Mouse (Mus musculus): ENCODE measurements around the gene Myom1.

Gene Myom1

DNA sequence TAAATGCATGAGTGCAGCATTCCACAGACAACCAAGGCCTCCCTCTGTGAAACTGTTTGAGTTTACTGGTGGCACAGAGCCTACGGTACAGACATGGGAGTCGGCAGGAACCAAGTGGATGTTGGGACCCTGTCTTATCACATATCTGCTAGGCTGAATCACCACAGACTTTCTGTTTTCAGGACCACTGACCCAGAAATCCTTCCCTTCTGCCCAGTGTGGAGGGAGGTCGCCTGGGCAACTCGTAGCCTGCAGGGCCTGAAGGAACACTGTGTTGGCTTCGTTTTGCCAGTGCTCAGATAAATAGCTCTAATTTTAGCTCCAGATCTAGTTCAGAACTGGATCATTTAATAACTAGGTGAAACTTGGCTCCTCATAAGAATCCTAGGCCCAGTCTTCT is 12.5 kb downstream of the Myom1 start:
- DNase-seq (ENCODE audit: low read depth, low spot score): no peak

DNA sequence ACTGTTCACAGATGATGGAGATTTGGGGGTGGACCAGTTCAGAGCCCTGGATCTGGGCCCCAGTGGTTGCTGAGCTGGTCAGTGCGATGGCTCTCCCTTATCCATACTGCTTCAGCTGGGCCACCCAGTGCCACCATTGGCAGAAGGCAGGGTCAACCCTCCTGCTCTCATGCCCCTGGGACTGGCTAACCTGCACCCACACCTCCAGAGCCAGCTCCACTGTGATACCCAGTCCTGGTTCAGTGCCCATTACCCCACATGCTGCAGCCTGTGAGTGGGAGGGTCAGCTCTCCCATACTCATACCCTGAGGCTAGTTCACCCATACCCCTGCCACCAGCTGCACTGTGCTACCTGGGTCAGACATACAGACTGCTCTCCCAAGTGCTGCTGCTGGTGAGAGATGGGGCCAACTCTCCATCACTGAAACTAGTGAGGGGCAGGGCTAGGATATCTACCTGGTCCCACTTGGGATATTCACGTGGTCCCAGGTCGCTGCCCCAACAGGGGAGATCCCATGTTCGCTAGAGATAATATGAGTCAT is 15.1 kb downstream of the Myom1 start:
- no peak for DNase-seq (ENCODE audit: low read depth, low spot score)

DNA sequence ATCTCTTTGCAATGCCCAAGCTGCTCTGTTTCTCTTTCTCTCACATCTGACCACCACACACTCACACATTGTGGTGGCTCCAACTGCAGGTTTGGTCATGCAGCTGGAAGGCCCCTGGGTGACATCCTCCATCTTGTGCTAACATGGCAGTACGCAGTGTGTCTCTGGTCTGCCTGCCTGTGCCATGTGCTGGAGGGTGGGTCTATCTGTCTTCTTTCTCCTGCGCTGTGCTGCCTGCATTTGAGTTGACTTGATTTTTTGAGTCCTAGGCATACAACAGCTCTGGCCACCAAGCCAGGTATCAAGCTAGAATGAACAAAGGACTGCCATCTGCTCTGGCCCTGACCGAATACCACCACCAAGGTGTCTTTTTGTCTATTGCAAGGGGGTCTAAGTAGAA is 15.7 kb downstream of the Myom1 start:
- no peak for DNase-seq (ENCODE audit: low read depth, low spot score)

DNA sequence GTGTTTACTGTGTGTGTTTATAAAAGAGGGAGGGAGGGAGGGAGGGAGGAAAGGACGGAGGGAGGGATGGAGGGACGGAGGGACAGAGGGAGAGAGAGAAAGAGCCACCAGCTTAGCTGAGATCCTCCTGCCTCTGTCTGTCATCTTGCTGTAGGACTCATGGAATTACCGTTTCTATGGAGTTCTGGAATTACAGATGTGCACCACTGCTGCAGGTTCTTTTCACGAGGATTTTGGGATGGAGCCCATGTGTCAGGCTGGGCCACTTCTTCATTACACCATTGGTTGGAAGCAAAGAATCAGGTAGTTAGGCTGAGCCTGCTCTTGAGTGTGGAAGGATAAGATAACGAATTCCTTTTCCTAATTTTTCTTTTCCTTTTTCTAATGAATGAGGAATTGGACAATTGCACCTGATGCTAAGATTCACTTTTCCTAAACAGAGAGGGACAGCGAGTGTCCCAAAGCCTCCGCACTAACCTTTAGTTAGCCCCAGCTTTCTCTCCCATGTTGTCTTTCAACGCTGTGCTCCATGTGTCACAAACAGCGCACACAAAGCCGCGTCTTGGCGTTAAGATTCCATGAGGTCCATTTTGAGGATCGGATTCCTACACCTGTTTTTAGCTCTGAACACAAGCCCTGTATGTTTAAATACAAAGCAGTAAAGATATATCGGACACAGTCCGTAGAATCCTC is 16.3 kb downstream of the Myom1 start:
- no peak for DNase-seq (ENCODE audit: low read depth, low spot score)

DNA sequence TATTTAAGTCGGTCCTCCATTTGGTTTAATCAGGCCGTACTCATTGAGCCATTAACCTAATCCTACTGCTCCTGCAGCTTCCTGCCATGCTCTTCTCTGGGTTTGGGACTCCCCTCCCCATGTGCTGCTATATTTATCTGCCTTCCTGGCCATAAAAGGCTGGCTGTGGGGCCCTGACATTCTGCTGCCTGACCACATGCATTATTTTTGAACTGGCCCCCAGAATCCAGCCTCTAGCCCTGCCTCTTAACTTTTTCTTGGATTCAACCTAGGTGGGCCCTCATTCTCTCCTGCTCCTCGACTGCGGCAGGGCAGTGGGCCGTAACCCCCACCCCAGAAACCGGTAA is 16.8 kb downstream of the Myom1 start:
- no peak for DNase-seq (ENCODE audit: low read depth, low spot score)

DNA sequence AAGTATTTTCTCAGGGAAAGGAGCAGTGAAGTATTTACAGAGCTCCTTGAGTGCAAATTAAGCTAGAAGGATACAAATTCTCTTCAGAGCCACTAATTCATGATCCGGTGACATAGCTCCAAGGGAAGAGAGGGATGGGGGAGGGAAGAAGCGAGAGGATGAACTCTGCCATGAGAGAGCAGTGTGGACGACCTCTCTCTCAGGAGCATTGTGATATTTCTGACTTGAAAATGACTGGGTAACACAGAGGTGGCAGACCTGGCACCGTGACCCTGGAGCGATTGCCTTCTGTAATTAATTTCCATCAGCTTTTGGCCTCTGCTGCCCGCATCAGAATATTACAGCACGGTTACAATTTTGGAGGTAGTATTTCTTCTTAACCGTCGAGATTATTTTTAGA is 17.4 kb downstream of the Myom1 start:
- no peak for DNase-seq (ENCODE audit: low read depth, low spot score)

DNA sequence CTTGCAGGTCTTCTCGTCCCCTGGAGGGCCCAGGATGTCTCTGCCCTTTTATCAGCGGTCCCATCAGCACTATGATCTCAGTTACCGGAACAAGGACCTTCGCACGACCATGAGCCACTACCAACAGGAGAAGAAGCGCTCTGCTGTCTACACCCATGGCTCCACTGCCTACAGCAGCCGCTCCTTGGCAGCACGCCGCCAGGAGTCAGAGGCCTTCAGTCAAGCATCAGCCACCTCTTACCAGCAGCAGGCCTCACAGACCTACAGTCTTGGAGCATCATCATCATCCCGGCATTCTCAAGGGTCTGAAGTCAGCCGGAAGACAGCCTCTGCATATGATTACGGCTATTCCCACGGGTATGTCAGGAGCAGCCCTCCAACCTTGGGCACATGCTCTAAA is 20.4 kb downstream of the Myom1 start:
- no peak for DNase-seq (ENCODE audit: low read depth, low spot score)

DNA sequence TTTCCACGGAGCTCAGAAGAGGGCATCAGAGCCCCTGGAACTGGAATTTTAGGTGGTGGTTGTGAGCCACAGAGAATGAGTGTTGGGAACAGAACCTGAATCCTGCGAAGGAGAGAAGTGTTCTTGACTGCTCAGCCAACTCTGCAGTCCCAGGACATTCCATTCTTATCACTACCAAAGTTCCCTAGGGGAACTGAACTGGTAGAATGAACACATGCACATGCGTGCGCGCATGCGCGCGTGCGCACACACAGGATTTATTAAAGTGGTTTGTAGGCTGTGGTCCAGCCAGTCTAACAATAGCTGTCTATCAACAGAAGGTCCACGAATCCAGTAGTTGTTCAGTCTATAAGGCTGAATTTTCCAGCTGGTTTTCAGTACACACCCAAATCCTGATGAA is 21.6 kb downstream of the Myom1 start:
- no peak for DNase-seq (ENCODE audit: low read depth, low spot score)

DNA sequence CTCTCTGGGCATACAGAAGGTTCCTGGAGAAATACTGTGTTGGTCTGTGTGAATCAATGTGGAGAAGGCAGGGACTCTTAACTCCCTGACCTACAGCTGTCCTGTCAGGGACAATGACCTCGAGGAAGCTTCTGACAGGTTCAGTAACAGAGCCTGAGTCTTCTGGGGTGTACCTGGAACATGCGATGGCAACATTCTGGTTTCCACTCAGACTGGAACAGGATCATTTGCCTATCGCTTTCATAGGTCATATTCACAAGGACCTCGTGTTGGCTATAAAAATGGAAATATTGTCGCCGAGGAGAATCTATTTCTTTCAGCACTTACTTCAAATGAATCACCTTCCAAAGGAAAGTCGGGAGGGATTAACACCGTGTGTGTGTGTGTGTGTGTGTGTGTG is 23.5 kb downstream of the Myom1 start:
- no peak for DNase-seq (ENCODE audit: low read depth, low spot score)

DNA sequence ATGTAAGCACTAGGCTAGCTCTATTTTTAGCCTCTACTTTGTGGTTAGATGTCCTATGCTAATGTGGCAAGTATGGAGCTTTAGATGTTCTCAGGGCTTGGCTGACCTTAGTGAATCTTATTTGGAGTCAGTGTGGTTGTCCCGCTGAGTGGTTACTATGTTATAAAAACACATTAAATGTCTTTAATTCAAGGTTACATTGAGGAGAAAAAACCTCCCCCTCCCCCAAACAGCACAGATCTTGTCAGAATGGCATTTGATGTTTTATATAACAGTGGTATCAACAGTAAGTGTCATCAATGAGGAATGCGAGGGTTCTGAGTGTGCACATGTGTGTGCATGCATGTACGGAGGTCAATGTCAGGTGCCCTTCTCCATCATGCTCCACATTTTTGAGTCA is 24.8 kb downstream of the Myom1 start:
- DNase-seq (ENCODE audit: low read depth, low spot score): no peak

DNA sequence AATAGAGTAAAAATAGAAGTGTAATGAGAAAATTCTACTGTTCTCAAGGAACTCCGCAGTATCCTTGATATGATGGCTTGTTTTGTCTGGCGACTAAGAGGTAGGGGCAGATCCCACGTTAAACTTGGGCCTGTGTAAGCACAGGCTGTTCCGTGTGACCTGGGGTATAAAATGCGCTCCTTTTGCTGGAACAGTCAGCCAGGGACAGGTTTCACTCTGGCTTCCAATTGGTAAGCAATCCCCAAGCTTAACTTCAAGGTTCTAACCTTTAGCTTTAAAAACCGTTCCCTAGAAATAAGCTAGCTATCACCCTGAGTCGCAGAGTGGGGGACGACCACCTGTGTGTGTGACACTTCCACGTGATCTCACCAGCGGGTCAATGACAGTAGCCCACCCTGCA is 30.3 kb downstream of the Myom1 start:
- DNase-seq (ENCODE audit: low read depth, low spot score): no peak

DNA sequence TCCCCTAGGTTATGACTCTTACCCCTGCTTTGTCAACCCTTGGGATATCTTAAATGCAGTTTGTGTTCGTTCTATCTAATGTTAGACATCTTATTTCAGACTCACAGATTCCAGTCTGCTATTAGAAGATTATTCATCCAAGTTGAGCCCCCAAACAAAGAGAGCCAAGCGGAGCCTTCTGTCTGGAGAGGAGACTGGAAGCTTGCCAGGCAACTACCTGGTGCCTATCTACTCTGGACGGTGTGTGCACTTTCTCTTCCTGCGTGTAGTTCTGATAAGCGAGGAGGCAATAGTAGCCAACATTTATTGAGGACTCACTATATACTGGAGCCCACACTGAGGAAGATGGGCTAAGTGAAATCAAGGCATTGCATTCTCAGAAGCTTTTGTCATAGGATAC is 32.0 kb downstream of the Myom1 start:
- DNase-seq (ENCODE audit: low read depth, low spot score): no peak

DNA sequence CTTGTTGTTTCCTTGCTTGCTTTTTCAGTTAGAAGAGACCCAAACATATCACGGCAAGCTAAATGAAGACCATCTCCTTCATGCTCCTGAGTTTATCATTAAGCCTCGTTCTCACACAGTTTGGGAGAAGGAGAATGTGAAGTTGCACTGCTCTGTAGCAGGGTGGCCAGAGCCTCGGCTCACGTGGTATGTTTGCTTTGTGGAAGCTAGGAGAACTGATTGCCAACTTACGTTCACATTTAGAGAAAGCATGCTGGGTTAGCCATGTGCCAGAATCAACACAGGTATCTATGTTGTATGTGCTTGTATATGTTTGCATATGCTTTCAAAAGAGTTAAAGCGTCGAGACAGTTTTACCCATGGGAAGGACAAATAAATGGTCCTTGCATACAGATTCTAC is 34.8 kb downstream of the Myom1 start:
- no peak for DNase-seq (ENCODE audit: low read depth, low spot score)

DNA sequence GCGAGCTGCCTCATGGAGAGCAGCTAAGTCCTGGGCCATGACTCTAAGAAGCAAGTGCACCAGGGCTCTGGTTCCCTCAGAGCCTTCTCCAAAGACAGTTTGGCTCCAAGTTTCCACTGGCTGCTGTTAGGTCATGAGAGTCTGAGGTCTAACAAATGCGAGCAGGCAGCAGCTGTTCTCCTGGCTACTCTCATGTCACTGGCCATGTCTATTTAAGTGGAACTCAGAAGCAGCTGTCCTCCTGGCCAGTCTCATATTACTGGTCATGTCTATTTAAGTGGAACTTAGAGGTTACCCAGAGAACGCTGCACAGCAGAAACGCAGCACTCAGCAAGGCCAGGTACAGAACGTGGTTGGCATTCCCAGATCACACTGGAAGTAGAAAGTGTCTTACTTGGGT is 36.4 kb downstream of the Myom1 start:
- DNase-seq (ENCODE audit: low read depth, low spot score): no peak

DNA sequence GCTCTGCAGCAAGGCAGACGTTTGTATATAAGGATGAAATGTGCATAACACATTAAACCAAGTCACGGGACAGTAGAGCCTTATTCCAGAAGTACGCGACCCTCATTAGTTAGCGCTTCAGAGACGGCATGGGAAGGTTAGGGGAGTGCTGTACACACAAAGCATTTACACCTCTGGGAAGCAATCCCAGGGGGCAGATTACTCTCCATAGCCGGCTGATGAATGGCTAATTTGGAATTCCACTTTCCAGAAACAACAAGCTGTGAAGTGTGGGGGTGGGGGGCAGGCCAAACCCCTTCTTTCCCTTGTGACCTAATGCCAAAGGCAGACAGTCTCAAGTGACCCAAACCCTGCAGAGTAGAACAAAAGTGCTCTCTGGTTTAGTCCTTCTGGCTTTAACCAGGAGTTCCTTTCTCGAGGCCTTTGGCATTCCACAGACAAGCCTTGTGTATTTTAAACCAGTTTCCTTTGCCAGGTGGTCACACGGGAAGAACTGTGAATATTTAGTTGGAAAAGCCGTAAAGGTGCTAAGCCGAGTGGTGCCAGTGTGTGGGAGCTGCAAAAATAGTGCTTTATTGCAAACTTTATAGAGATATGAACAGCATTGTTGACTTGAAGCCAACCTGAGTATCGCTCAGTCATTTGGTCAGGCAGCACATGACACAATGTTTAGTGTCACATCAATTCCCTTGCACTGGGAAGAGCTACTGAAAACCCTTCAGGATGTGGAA is 37.6 kb downstream of the Myom1 start:
- DNase-seq (ENCODE audit: low read depth, low spot score): peak; percentile 79

DNA sequence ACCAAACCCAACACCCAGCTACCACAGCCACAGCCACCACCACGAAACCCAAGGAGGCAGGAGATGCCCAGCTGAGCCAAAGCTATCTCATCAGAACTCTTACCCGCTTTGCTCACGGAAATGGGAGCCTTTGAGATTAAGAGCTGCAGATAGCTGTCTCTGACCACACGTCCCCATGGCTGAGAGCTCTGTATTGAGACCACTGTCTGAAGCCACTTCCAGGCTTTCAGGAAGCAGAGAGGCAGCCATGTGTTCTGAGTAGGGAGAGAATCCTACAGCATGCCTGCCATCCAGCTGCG is 38.1 kb downstream of the Myom1 start:
- DNase-seq (ENCODE audit: low read depth, low spot score): no peak

DNA sequence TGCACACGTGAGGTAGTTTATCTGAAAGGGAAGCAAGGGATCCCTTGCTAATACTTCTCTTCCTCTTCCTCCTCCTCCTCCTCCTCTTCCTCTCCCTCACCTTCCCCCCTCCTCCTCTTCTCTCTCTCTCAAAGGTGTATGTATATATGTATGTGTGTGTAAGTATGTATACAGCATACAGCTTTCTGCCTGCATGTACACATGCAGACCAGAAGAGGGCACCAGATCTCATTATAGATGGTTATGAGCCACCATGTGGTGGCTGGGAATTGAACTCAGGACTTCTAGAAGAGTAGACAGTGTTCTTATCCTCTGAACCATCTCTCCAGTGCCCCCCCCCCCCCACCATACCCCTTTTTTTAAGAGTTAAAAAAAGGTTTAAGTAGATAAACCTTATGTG is 40.2 kb downstream of the Myom1 start:
- no peak for DNase-seq (ENCODE audit: low read depth, low spot score)

DNA sequence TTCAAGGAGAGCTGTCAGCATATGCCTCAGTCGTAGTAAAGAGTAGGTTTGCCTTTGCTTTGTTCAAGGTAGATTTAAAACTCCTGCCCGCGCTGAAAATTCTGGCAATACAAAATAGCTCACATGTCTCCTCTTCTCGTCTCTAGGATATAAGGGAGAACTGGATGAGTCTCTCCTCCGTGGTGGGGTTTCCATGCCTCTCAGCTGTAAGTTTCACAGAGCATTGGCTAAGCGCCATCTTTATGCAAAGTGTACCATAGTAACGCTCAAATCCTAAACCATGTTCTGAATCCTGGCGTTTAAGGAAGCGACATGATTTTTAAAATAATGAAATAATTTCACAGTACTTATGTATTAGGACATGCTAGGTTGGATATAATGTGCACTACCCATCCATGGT is 43.2 kb downstream of the Myom1 start:
- no peak for DNase-seq (ENCODE audit: low read depth, low spot score)

DNA sequence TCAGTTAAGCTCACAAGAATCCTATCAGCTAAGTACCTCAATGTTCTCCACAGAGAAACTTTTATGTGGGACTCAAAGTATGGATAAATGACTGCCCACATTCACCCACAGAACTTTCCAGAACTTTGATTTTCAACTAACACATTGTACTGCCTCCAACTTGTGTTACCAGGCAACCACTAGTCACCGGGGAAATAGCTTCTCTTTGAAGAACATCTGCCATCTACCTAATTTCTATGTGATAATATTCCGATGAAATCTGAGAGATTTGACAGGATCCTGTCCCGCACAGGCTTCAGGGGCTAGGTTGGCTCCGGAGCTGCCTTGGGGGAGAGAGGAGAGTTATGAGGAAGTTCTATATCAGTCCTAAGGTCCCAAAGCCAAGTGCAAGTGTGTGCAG is 44.4 kb downstream of the Myom1 start:
- DNase-seq (ENCODE audit: low read depth, low spot score): no peak

DNA sequence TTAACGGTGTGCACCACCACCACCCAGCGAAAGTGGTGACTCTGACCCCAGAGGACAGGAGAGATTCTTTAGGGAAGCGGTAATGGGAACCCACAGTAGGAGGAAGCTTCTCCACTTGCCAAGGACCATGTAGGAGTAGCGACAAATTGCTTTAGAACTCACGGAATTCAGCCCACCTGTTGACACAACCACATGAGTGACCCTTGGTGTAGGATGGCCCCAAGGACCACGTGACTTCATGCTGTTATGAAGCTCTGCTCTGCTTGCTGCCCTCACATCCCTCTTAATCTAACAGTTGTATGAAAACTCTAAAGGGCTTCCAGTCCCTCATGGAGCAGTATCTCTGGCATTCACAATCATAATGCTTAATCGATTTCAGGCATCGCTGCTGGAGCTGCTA is 46.9 kb downstream of the Myom1 start:
- no peak for DNase-seq (ENCODE audit: low read depth, low spot score)

DNA sequence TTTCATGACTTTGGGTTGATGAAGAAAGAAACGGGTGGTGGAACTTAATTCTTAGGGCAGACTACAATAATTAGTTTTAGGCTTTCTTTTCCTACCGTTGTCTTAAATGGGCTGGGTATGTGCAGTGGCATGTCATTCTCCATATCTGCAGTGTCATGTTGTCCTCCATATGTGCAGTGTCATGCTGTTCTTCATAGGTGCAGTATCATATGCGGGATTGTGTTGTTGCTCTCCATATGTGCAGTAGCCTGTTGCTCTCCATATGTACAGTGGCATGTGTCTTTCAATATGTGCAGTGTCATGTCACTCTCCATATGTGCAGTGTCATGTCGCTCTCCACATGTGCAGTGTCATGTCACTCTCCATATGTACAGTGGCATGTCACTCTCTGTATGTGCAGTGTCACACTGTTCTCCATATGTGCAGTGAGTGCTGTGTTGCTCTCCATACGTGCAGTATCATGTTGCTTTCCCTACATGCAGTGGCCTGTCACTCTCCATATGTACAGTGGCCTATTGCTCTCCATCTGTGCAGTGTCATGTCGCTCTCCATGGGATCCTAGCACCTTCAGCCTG is 50.8 kb downstream of the Myom1 start:
- no peak for DNase-seq (ENCODE audit: low read depth, low spot score)

DNA sequence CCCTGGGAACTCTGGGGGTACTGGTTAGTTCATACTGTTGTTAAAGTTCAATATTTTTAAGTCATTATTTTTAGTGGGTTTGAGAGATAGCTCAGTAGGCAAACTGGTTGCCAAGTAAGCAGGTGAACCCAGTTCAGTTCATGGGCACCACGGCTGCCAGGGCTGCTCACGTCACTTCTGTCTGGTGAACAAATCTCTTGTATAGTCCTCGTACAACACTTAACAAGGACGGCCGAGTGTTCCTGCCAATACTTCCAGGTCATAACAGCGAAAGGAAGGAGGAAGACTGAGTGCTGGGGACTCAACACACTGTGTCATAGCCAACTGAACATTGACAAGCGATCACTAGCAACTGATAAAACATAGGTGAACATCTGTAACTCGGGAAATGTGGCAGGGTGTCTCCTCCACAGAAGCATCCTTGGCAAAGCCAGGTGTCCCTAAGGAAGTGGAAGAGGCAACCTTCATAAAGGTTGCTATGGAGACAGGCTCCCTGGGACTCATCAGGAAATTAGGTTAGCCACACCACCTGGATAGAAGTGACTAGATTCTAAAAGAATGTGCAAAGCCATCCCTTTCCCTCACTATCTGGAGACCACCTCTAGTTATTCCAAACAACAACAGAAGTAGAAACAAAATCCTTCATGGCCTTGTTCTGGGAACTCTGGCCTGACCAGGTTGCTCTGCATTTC is 52.9 kb downstream of the Myom1 start:
- no peak for DNase-seq (ENCODE audit: low read depth, low spot score)

DNA sequence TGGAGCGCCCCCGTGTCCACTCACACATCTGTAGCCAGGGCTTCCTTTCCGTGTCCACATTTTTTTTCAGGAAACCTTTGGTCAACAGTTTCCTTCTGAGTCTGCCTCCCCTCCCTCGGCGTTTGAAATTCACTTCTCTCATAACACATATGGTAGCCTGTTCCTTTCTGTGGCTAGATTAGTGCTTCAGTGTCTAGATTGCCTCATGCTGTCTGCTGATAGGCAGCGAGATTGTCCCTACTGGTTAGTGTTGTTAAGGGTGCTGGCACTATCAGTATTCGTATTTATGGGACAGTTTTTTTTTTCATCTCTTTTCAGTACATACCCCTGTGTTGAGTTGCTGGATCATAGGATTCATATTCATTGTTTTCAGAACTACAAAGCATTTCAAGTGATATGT is 54.0 kb downstream of the Myom1 start:
- no peak for DNase-seq (ENCODE audit: low read depth, low spot score)

Measured in forelimb bud, embryonic 11.5 days (tissue).